Mouse (Mus musculus) forebrain, embryonic 13.5 days (tissue): ENCODE results near the gene Crebrf. TPM values are rescaled to one million over a fixed set of nuclear protein-coding genes. Genes with fewer than 3 reads are reported as not detected.

ENCODE experiments used
- ATAC-seq: fragments of 200-750 bp; cut with Nextera tagmentation; 2 replicates; pipeline ENCODE4 v1.8.0; 2017
- H3K27ac ChIP-seq: fragments of 300-500 bp; sonication (generic); 2 replicates; pipeline ENCODE4 v1.5.1; 2015; ENCODE audit warnings: inconsistent platforms, mild to moderate bottlenecking, moderate library complexity
- H3K27me3 ChIP-seq: fragments of 300-500 bp; sonication (generic); 2 replicates; pipeline ENCODE4 v1.6.1; 2015; ENCODE audit warnings: mild to moderate bottlenecking, inconsistent platforms
- H3K36me3 ChIP-seq: fragments of 300-500 bp; sonication (generic); 2 replicates; pipeline ENCODE4 v1.6.1; 2015; ENCODE audit warnings: mild to moderate bottlenecking, inconsistent platforms; ENCODE audit not compliant: poor library complexity, severe bottlenecking
- H3K4me1 ChIP-seq: fragments of 300-500 bp; sonication (generic); 2 replicates; pipeline ENCODE4 v1.6.1; 2015; ENCODE audit warnings: inconsistent platforms
- H3K4me2 ChIP-seq: fragments of 300-500 bp; sonication (generic); 2 replicates; pipeline ENCODE4 v1.6.1; 2015; ENCODE audit warnings: inconsistent platforms, mild to moderate bottlenecking, moderate library complexity
- H3K4me3 ChIP-seq: fragments of 300-500 bp; sonication (generic); 2 replicates; pipeline ENCODE4 v1.5.1; 2015; ENCODE audit warnings: mild to moderate bottlenecking, inconsistent platforms
- H3K9ac ChIP-seq: fragments of 300-500 bp; sonication (generic); 2 replicates; pipeline ENCODE4 v1.6.1; 2015; ENCODE audit warnings: mild to moderate bottlenecking, inconsistent platforms
- H3K9me3 ChIP-seq: fragments of 300-500 bp; sonication (generic); replicated peaks from 2 replicates; pipeline ENCODE4 v1.6.1; 2016; ENCODE audit warnings: inconsistent platforms
- WGBS: fragments of 180-500 bp; shearing (Covaris S2); methylation state at CpG from one replicate; pipeline ENCODE4 v1.1.7; 2015; 5-methylcytosine and 5-hydroxymethylcytosine counted together
- polyA plus RNA-seq: library from polyadenylated mRNA; unstranded; fragments of >200 nt; fragmentation: Nextera tagmentation; extraction: Ambion mirVana; gene quantifications from 2 replicates; pipeline ENCODE4 v1.2.1, GENCODE M21; 2015

Crebrf gene
- polyA plus RNA-seq, 1 experiment from 2014 or later, result 13.8 TPM

- Histone ChIP-seq H3K4me3 (no peak overlapping the region), H3K9me3 (no peaks in the 10 kb centered on the region), H3K36me3 (peaks cover 78% of the 10 kb centered on the region), H3K9ac (no peak overlapping the region), H3K4me2 (no peak overlapping the region), H3K4me1 (peaks cover 5% of the 10 kb centered on the region), H3K27me3 (no peaks in the 10 kb centered on the region), H3K27ac (no peak overlapping the region)
- no peak for ATAC-seq
- 91% methylated on average over 7 of the region's 7 CpGs for WGBS
These were observed 71.1 kb downstream of the Crebrf start for GRCm38 (mm10) chr17:26786586-26786985.

- Histone ChIP-seq H3K4me1 (no peaks in the 10 kb centered on the region), H3K27me3 (no peaks in the 10 kb centered on the region), H3K27ac (no peak overlapping the region), H3K36me3 (peaks cover 88% of the 10 kb centered on the region), H3K4me3 (no peak overlapping the region), H3K9me3 (no peaks in the 10 kb centered on the region), H3K4me2 (no peak overlapping the region), H3K9ac (no peak overlapping the region)
- 94% methylated on average over 8 of the region's 8 CpGs for WGBS
- ATAC-seq, result no peak
These were observed 73.5 kb downstream of the Crebrf start for GRCm38 (mm10) chr17:26788986-26789385.

- H3K27me3 ChIP-seq, result no peaks in the 10 kb centered on the region
- H3K9ac ChIP-seq, result no peak overlapping the region
- ATAC-seq, result no peak
- H3K4me1 ChIP-seq, result no peaks in the 10 kb centered on the region
- H3K9me3 ChIP-seq, result no peaks in the 10 kb centered on the region
- H3K4me3 ChIP-seq, result no peak overlapping the region
- no peak overlapping the region for H3K27ac ChIP-seq
- no peak overlapping the region for H3K4me2 ChIP-seq
- peaks cover 82% of the 10 kb centered on the region for H3K36me3 ChIP-seq
- 95% methylated on average over 8 of the region's 8 CpGs for WGBS
These were observed 74.2 kb downstream of the Crebrf start for GRCm38 (mm10) chr17:26789460-26790268.

- no peak overlapping the region for H3K27ac ChIP-seq
- ATAC-seq, result no peak
- no peaks in the 10 kb centered on the region for H3K27me3 ChIP-seq
- H3K9ac ChIP-seq, result no peak overlapping the region
- H3K36me3 ChIP-seq, result peaks cover 73% of the 10 kb centered on the region
- H3K4me2 ChIP-seq, result no peak overlapping the region
- H3K4me1 ChIP-seq, result no peaks in the 10 kb centered on the region
- H3K4me3 ChIP-seq, result no peak overlapping the region
- WGBS, result 93% methylated on average over 11 of the region's 11 CpGs
- H3K9me3 ChIP-seq, result no peaks in the 10 kb centered on the region
These were observed 75.1 kb downstream of the Crebrf start for GRCm38 (mm10) chr17:26790269-26791214.

- Histone ChIP-seq H3K4me1 (no peaks in the 10 kb centered on the region), H3K4me2 (no peak overlapping the region), H3K36me3 (peaks cover 66% of the 10 kb centered on the region), H3K9me3 (no peaks in the 10 kb centered on the region), H3K27ac (no peak overlapping the region), H3K9ac (no peak overlapping the region), H3K4me3 (no peak overlapping the region), H3K27me3 (no peaks in the 10 kb centered on the region)
- no peak for ATAC-seq
- WGBS, result 80% methylated on average over 7 of the region's 7 CpGs
These were observed 76.1 kb downstream of the Crebrf start for GRCm38 (mm10) chr17:26791580-26791979.

GRCm38 (mm10) chr17:26792096-26792495 is 76.6 kb downstream of the Crebrf start:
- Histone ChIP-seq H3K4me3 (no peak overlapping the region), H3K27me3 (no peaks in the 10 kb centered on the region), H3K9me3 (no peaks in the 10 kb centered on the region), H3K4me2 (no peak overlapping the region), H3K4me1 (no peaks in the 10 kb centered on the region), H3K36me3 (peaks cover 60% of the 10 kb centered on the region), H3K9ac (no peak overlapping the region), H3K27ac (no peak overlapping the region)
- 93% methylated on average over 15 of the region's 15 CpGs for WGBS
- no peak for ATAC-seq

- Histone ChIP-seq H3K27me3 (no peaks in the 10 kb centered on the region), H3K4me3 (no peak overlapping the region), H3K4me2 (no peak overlapping the region), H3K9me3 (no peaks in the 10 kb centered on the region), H3K4me1 (no peaks in the 10 kb centered on the region), H3K27ac (no peak overlapping the region), H3K36me3 (peaks cover 53% of the 10 kb centered on the region), H3K9ac (no peak overlapping the region)
- 85% methylated on average over 5 of the region's 5 CpGs for WGBS
- no peak for ATAC-seq
These were observed 77.8 kb downstream of the Crebrf start for GRCm38 (mm10) chr17:26793068-26793765.

- Histone ChIP-seq H3K9me3 (no peaks in the 10 kb centered on the region), H3K9ac (no peak overlapping the region), H3K4me1 (no peaks in the 10 kb centered on the region), H3K36me3 (peaks cover 38% of the 10 kb centered on the region), H3K4me3 (no peak overlapping the region), H3K4me2 (no peak overlapping the region), H3K27ac (no peak overlapping the region), H3K27me3 (no peaks in the 10 kb centered on the region)
- no peak for ATAC-seq
- 24% methylated on average over 3 of the region's 3 CpGs for WGBS
These were observed 79.3 kb downstream of the Crebrf start for GRCm38 (mm10) chr17:26794744-26795143.

- ATAC-seq, result no peak
- 76% methylated on average over 7 of the region's 7 CpGs for WGBS
- no peaks in the 10 kb centered on the region for H3K27me3 ChIP-seq
These were observed 79.9 kb downstream of the Crebrf start for GRCm38 (mm10) chr17:26795386-26795785.

GRCm38 (mm10) chr17:26797379-26798128 is 82.1 kb downstream of the Crebrf start:
- no peak overlapping the region for H3K4me3 ChIP-seq
- 80% methylated on average over 6 of the region's 6 CpGs for WGBS

More at GRCm38 (mm10) chr17:26795386-26795785, 79.9 kb downstream of the Crebrf start:
- no peak overlapping the region for H3K4me3 ChIP-seq
- H3K9ac ChIP-seq, result no peak overlapping the region
- H3K36me3 ChIP-seq, result peaks cover 31% of the 10 kb centered on the region
- H3K4me1 ChIP-seq, result no peaks in the 10 kb centered on the region
- H3K27ac ChIP-seq, result no peak overlapping the region
- no peaks in the 10 kb centered on the region for H3K9me3 ChIP-seq
- H3K4me2 ChIP-seq, result no peak overlapping the region

GRCm38 (mm10) chr17:26802886-26803285 is 87.4 kb downstream of the Crebrf start:
- 78% methylated on average over 3 of the region's 3 CpGs for WGBS
- no peak overlapping the region for H3K4me2 ChIP-seq
- H3K4me3 ChIP-seq, result no peak overlapping the region
- ATAC-seq, result no peak
- no peak overlapping the region for H3K9ac ChIP-seq
- no peaks in the 10 kb centered on the region for H3K9me3 ChIP-seq
- no peak overlapping the region for H3K27ac ChIP-seq
- no peaks in the 10 kb centered on the region for H3K4me1 ChIP-seq
- no peaks in the 10 kb centered on the region for H3K36me3 ChIP-seq
- peaks cover 3% of the 10 kb centered on the region; the same call in 1 of the 2 replicates for H3K27me3 ChIP-seq

More at GRCm38 (mm10) chr17:26797379-26798128, 82.1 kb downstream of the Crebrf start:
- peaks cover 10% of the 10 kb centered on the region for H3K36me3 ChIP-seq
- no peak overlapping the region for H3K9ac ChIP-seq
- no peak for ATAC-seq
- H3K4me2 ChIP-seq, result no peak overlapping the region
- H3K9me3 ChIP-seq, result no peaks in the 10 kb centered on the region
- no peaks in the 10 kb centered on the region for H3K27me3 ChIP-seq
- no peaks in the 10 kb centered on the region for H3K4me1 ChIP-seq
- no peak overlapping the region for H3K27ac ChIP-seq
